Mouse (Mus musculus): Measurements from ENCODE around the gene Nol4l.
A peak's percentile ranks its signal among the peaks of the same experiment; 100 is the strongest.

The Nol4l gene

GRCm38 (mm10) chr2:153479486-153479885 lies 50.3 kb downstream of the Nol4l start:
- DNase-seq = no peak

- DNase-seq = peak; percentile 86
Observed at GRCm38 (mm10) chr2:153478583-153478982, 51.2 kb downstream of the Nol4l start.

- DNase-seq = peak; percentile 56
Observed at GRCm38 (mm10) chr2:153475114-153476112, 54.4 kb downstream of the Nol4l start.

- DNase-seq = no peak
Observed at GRCm38 (mm10) chr2:153470983-153471382, 58.8 kb downstream of the Nol4l start.

- DNase-seq = peak; percentile 50
Observed at GRCm38 (mm10) chr2:153469764-153470163, 60.0 kb downstream of the Nol4l start.

- peak; percentile 34 for DNase-seq
Observed at GRCm38 (mm10) chr2:153469317-153469716, 60.5 kb downstream of the Nol4l start.

- DNase-seq = no peak
Observed at GRCm38 (mm10) chr2:153467372-153467771, 62.4 kb downstream of the Nol4l start.

- peak; percentile 37 for DNase-seq
Observed at GRCm38 (mm10) chr2:153463257-153463656, 66.5 kb downstream of the Nol4l start.

- peak; percentile 38 for DNase-seq
Observed at GRCm38 (mm10) chr2:153458022-153458441, 71.7 kb downstream of the Nol4l start.

GRCm38 (mm10) chr2:153457467-153457866 lies 72.3 kb downstream of the Nol4l start:
- peak; percentile 52 for DNase-seq

- DNase-seq = no peak
Observed at GRCm38 (mm10) chr2:153454841-153455506, 74.8 kb downstream of the Nol4l start.

GRCm38 (mm10) chr2:153453961-153454759 lies 75.6 kb downstream of the Nol4l start:
- DNase-seq = peak; percentile 48

- no peak for DNase-seq
Observed at GRCm38 (mm10) chr2:153448519-153448918, 81.3 kb downstream of the Nol4l start.

- DNase-seq = no peak
Observed at GRCm38 (mm10) chr2:153447719-153448118, 82.1 kb downstream of the Nol4l start.

- no peak for DNase-seq
Observed at GRCm38 (mm10) chr2:153446476-153446875, 83.3 kb downstream of the Nol4l start.

- DNase-seq = peak; percentile 88
Observed at GRCm38 (mm10) chr2:153446017-153446408, 83.8 kb downstream of the Nol4l start.

- peak; percentile 61 for DNase-seq
Observed at GRCm38 (mm10) chr2:153445137-153446016, 84.4 kb downstream of the Nol4l start.

GRCm38 (mm10) chr2:153444254-153445136 lies 85.3 kb downstream of the Nol4l start:
- peak; percentile 86 for DNase-seq

GRCm38 (mm10) chr2:153443434-153444240 lies 86.1 kb downstream of the Nol4l start:
- DNase-seq = no peak

GRCm38 (mm10) chr2:153442720-153443119 lies 87.1 kb downstream of the Nol4l start:
- DNase-seq = peak; percentile 43
